Mouse (Mus musculus) heart, postnatal 25 days (tissue): ENCODE results near the gene Sgms1. TPM values are rescaled to one million over a fixed set of nuclear protein-coding genes. Genes with fewer than 3 reads are reported as not detected.
"Not testable (repeated sequence)": the region's sequence is repeated elsewhere in the genome, so short reads cannot be mapped to it uniquely, and the experiment has no call there.

Experiments
- DNase-seq: peaks from one replicate; pipeline ENCODE4 v3.0.0; 2022; ENCODE audit warnings: low spot score
- intact Hi-C: fragments of 180-260 bp; cut with DNase I; formaldehyde crosslinking; loops from one replicate; pipeline ENCODE4 v1.15.1; 2025
- total RNA-seq, 2 experiments: library from RNA; stranded (reverse); gene quantifications; 2 replicates each; pipeline ENCODE4 v1.2.3; 2021

The Sgms1 gene
- total RNA-seq, 2 experiments from 2014 or later: 55.8 to 59.0 TPM

- intact Hi-C loops: no loop called here
- DNase-seq: no peak
Measured at GRCm38 (mm10) chr19:32362520-32362919, 27.0 kb downstream of the Sgms1 start.

GRCm38 (mm10) chr19:32360989-32361698 is 28.4 kb downstream of the Sgms1 start:
- intact Hi-C loops: no loop called here
- no peak for DNase-seq

- intact Hi-C loops: no loop called here
- no peak for DNase-seq
Measured at GRCm38 (mm10) chr19:32360546-32360945, 29.0 kb downstream of the Sgms1 start.

- DNase-seq: no peak
- intact Hi-C loops: no loop called here
Measured at GRCm38 (mm10) chr19:32358699-32359517, 30.6 kb downstream of the Sgms1 start.

- intact Hi-C loops, DNase-seq: not testable (repeated sequence)
Measured at GRCm38 (mm10) chr19:32358011-32358410, 31.5 kb downstream of the Sgms1 start.

GRCm38 (mm10) chr19:32356166-32356565 is 33.3 kb downstream of the Sgms1 start:
- intact Hi-C loops: no loop called here
- no peak for DNase-seq

DNA sequence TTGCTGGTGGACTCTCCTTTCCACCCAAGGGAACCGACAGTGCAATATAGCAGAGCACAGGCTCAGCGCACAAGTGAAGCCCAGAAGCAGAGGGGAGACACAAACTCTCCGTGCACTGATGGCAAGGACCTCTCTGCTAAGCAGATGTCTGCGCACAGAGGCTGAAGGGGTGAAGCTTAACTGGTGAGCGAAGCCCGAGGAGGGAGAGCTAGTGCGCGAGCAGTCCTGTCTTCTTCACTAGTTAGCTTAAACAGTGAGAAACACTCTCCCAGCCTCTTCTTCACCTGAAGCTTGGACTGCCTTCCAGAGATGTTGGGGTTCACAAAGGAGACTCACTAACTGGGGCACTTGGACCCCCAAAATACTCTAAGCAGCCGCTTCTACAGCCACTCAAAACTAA is 36.1 kb downstream of the Sgms1 start:
- DNase-seq: no peak
- intact Hi-C loops: no loop called here

GRCm38 (mm10) chr19:32348955-32349654 is 40.4 kb downstream of the Sgms1 start:
- no peak for DNase-seq
- intact Hi-C loops: loop anchor here (5.0 kb wide), 1 partner anchor 38 kb away; the partner anchor contains the start of gene Sgms1

- intact Hi-C loops: loop anchor here (5.0 kb wide), 1 partner anchor 40 kb away; the partner anchor contains the start of gene Sgms1
- no peak for DNase-seq
Measured at GRCm38 (mm10) chr19:32347491-32347890, 42.0 kb downstream of the Sgms1 start.

- no peak for DNase-seq
- intact Hi-C loops: loop anchor here (5.0 kb wide), 1 partner anchor 41 kb away; the partner anchor contains the start of gene Sgms1
Measured at GRCm38 (mm10) chr19:32346624-32347341, 42.7 kb downstream of the Sgms1 start.

DNA sequence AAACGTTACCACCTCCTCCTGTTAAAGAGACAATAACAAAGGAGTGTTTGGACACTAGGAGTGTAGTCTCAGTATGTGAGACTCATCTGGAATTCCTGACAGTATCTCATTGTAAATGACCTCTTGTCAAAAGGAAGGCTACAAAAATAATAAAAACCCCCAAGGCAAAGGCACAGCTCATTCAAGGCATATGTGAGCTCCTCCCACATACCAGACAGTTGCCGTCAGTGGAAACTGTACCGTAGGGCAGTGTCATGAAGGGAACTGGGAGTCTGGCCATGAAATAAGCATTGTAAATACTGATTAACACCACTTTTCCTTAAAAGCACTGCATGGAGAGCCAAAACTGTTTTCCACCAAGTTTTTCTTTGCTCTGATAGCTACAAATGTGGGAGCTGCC is 43.3 kb downstream of the Sgms1 start:
- intact Hi-C loops: loop anchor here (5.0 kb wide), 1 partner anchor 41 kb away; the partner anchor contains the start of gene Sgms1
- peak; percentile 60 for DNase-seq

DNA sequence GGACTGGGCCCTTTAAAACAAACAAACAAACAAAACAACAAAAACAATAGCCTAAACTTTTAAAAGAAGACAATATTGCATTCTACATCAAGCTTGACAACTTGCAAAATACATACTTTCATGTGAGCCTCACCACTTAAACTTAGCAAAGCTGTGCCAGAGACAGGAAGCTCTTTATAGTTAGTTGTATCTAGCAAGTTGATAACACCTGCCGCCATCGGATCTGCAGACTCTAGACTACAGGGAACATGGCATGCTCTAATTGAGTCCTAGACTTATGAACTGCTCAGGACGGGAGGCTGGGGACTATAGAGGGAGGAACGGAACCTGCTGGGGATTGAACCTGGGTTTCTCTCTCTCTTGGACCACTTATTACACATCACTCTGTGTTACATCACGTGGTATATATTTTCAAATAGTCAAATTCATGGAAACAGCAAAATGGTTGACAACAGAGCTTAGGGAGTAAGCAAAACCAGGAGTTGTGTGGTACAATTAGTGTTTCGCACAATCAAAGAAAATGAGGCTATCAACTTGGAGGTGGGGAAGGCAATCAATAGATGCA is 44.3 kb downstream of the Sgms1 start:
- no peak for DNase-seq
- intact Hi-C loops: loop anchor here (5.0 kb wide), 1 partner anchor 42 kb away; the partner anchor contains the start of gene Sgms1

- no peak for DNase-seq
- intact Hi-C loops: loop anchor here (5.0 kb wide), 1 partner anchor 43 kb away; the partner anchor contains the start of gene Sgms1
Measured at GRCm38 (mm10) chr19:32344738-32345121, 44.8 kb downstream of the Sgms1 start.

GRCm38 (mm10) chr19:32343937-32344737 is 45.4 kb downstream of the Sgms1 start:
- DNase-seq: no peak
- intact Hi-C loops: loop anchor here (2.0 kb wide), 1 partner anchor 27 kb away; no protein-coding TSS in a partner anchor

DNA sequence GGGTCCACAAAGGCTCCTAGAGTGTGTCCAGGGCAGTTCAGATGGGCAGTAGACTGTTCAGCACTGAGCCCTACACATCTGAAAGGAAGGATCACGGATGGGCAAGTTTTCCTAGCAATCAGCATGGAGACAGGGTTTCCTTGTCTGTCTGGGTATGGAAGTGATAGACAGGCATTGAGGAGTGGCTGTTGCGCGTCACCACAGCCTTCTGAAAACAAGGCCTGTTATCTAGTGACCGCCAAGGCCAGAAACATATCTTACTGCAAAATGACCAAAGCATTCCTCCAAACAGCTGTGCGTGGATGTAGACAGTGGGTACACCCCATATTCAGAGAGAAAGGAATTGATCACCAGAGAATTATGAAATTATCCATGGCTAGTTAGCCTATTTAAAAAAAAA is 47.1 kb downstream of the Sgms1 start:
- no peak for DNase-seq
- intact Hi-C loops: loop anchor here (2.0 kb wide), 1 partner anchor 28 kb away; no protein-coding TSS in a partner anchor

GRCm38 (mm10) chr19:32341091-32341490 is 48.4 kb downstream of the Sgms1 start:
- intact Hi-C loops: no loop called here
- no peak for DNase-seq

GRCm38 (mm10) chr19:32340168-32340567 is 49.3 kb downstream of the Sgms1 start:
- DNase-seq: no peak
- intact Hi-C loops: no loop called here

DNA sequence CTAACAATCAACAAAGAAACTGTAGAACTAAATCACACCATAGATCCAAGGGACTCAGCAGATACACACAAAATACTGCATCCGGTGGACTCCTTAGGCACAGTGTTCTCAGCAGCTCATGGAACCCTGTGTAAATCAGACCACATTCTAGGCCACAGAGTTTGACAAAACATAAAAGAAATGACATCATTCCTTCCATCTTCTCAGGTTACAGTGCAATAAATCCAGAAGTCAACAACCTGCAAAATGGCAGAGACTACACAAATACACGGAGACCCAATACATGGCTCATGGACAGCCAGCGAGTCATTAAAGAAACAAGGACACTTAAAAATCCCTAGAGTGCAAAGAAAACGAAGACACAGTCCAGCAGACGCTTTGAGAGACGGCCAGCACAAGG is 51.8 kb downstream of the Sgms1 start:
- no peak for DNase-seq
- intact Hi-C loops: no loop called here
